Mouse (Mus musculus) heart, postnatal 36 days (tissue): ENCODE measurements around the gene Dhrs9. TPM values are rescaled to one million over a fixed set of nuclear protein-coding genes. Genes with fewer than 3 reads are reported as not detected.
"Not testable (repeated sequence)": the region's sequence is repeated elsewhere in the genome, so short reads cannot be mapped to it uniquely, and the experiment has no call there.

ENCODE experiments used
- DNase-seq, 2 experiments: peaks; one replicate each; pipeline ENCODE4 v3.0.0; 2021 to 2022
- intact Hi-C: fragments of 180-260 bp; cut with DNase I; formaldehyde crosslinking; loops from one replicate; pipeline ENCODE4 v1.15.1; 2025
- total RNA-seq, 2 experiments: library from RNA; stranded (reverse); gene quantifications; 2 replicates each; pipeline ENCODE4 v1.2.3; 2021

Dhrs9 gene
- under 1 TPM; 0.11 to 0.19 TPM for total RNA-seq

- DNase-seq = no peak
- intact Hi-C loops = no loop called here
These were observed at the start of gene Dhrs9 for GRCm38 (mm10) chr2:69380281-69380680. Gene Dhrs9, plus strand, starts transcription at chr2:69380445.

GRCm38 (mm10) chr2:69331523-69331922 lies 48.7 kb upstream of the Dhrs9 start:
- DNase-seq, intact Hi-C loops: not testable (repeated sequence)

GRCm38 (mm10) chr2:69341506-69341905 lies 38.7 kb upstream of the Dhrs9 start:
- intact Hi-C loops = no loop called here
- no peak for DNase-seq

DNA sequence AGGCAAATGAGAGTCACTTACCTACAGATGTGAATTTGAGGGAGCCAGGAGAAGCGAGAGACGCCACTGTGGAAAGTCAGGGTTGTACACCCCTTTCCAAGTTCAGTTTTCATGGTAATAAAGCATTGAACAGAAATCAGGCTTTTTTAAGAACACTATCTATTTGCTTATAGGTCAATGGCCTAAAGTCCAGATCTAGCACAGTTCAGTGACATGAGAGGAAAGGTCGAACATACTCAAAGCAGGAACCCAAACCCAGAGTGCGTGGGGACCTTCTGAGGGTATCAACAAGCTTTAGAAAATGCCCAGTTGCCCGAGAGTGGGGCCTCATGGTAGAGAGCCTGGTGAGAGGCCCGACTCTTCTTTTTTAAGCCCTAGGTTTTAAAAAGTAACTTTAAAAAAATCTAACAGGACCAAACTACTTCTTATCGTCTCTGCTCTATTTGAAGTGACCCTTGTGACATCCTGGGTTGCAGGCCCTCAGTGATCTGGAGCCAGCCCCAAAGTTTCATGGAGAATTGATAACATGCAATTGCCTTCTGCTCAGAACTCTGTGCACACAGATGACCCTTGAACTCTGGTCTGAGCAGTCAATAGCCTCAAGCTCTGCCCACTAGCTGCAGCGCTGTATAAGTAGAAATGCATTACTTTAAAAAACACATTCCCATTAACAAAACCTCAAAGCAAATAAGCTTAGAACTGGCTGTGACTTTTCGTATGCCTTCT lies 37.6 kb upstream of the Dhrs9 start, which contains the start of gene Abcb11:
Gene Abcb11 (minus strand): TSS at position 121 of the 726 bp plus-strand sequence.
- no peak for DNase-seq
- intact Hi-C loops = no loop called here

- DNase-seq, intact Hi-C loops: not testable (repeated sequence)
These were observed 24.8 kb upstream of the Dhrs9 start for GRCm38 (mm10) chr2:69355402-69355801.

GRCm38 (mm10) chr2:69364831-69365230 lies 15.4 kb upstream of the Dhrs9 start:
- intact Hi-C loops = no loop called here

DNA sequence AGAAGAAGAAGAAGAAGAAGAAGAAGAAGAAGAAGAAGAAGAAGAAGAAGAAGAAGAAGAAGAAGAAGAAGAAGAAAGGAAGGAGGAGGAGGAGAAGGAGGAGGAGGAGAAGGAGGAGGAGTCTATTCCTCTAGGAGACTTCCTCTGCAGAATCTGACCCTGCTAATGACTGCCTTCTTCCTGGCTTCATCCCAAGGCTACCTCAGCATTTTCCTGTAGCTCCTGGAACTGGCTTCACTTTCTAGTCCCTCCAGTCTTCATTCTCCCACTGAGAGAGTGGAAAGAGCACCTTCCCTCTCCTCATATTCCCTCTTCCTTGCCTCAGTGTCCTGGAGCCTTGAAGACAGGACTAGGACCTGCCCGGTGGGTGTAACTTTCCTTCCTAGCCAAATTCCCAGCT lies 15.0 kb upstream of the Dhrs9 start:
- no peak for DNase-seq
- intact Hi-C loops = no loop called here

More at GRCm38 (mm10) chr2:69364831-69365230, 15.4 kb upstream of the Dhrs9 start:
- DNase-seq = no peak

DNA sequence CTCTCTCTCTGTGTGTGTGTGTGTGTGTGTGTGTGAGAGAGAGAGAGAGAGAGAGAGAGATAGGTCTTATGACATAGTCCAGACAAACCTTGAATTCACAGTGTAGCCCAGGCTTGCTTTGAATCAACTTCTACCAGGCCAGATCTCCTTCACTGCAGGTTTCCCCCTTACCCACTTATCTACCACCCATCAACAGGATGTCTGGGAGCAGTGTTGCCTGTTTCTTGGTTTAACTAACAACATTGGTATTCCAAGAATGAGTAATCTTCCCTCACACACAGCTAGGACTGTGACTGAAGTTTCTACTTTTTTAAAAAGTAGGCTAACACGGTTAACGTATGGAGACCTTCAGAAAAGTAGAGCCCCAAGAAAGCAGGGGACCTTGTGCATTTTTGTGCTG lies 3.5 kb upstream of the Dhrs9 start:
- no peak for DNase-seq
- intact Hi-C loops = no loop called here

GRCm38 (mm10) chr2:69379801-69380200 lies 444 bp upstream of the Dhrs9 start:
- DNase-seq = no peak
- intact Hi-C loops = no loop called here

DNA sequence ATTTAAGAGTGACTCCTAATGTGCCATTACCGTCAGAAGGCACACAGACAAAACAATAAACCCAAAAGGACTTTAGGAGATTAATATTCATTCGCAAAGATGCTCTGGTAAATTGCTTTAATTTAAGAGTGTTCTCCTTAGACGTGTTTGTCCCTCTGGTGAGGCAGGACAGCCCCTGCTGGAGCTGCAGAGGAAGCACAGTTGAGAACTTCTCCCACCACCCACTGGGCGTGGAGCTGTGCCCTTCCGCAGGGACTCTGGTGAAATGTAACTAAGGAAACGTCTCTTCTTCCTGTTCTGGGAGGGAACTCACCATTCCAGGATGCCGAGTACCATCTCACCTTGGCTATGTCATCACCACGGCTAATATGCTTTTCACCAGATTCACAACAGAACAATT lies 1.5 kb downstream of the Dhrs9 start:
- intact Hi-C loops = no loop called here
- no peak for DNase-seq

DNA sequence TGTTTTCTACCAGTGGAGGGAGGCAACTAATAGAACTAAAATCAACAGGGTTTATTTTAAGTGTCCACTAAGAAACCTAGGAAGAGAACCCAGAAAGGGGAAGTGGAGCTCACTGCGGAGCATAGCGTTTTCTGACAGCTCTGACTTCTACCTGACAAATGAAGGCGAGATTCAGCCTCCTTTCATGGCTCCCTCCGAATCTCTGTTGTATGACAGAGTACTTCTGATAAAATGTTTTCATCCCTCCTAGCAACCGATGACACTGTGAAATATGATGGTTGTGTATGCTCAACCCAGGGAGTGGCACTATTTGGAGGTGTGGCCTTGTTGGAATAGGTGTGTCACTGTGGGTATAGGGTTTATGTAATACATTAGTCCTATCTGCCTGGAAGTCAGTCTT lies 2.6 kb downstream of the Dhrs9 start:
- no peak for DNase-seq
- intact Hi-C loops = no loop called here

DNA sequence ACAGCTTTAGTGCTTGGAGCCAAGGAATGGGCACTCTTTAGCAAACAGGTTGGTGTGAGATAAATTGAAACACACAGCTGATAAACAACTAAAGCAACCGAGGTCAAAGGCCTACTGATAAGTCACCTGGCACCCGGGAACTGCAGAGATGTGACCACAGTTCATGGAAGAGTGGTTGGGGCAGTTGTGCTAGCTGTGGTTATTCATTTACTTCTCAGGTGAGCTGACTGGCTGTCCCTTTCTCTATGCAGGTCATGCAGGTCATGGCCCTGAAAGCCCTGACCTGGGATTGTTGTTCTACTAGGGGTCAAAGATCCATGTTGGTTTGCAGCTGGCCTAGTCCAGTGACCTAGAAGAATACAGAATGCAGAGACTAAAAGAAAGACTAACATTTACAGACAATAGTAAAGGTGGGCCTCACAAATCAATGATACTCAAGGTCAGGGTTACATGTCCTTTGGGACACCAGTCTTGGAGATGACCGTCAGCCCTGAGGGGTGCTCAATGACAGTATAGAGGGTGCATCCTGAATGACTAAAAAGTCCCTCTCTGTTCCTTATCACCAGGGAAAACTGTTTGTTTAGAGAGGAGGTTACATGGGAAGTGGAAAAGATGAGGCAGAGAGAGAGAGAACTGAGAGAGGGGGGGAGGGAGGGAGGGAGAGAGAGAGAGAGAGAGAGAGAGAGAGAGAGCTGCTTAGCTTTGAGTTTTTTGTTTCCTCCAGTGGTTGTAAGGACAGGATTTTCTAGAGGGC lies 6.0 kb downstream of the Dhrs9 start:
- DNase-seq = no peak
- intact Hi-C loops = no loop called here

GRCm38 (mm10) chr2:69393947-69394346 lies 13.7 kb downstream of the Dhrs9 start:
- intact Hi-C loops = no loop called here
- no peak for DNase-seq

GRCm38 (mm10) chr2:69395597-69396248 lies 15.5 kb downstream of the Dhrs9 start:
- intact Hi-C loops = no loop called here
- DNase-seq = no peak

GRCm38 (mm10) chr2:69396760-69397435 lies 16.7 kb downstream of the Dhrs9 start:
- DNase-seq = no peak
- intact Hi-C loops = no loop called here

DNA sequence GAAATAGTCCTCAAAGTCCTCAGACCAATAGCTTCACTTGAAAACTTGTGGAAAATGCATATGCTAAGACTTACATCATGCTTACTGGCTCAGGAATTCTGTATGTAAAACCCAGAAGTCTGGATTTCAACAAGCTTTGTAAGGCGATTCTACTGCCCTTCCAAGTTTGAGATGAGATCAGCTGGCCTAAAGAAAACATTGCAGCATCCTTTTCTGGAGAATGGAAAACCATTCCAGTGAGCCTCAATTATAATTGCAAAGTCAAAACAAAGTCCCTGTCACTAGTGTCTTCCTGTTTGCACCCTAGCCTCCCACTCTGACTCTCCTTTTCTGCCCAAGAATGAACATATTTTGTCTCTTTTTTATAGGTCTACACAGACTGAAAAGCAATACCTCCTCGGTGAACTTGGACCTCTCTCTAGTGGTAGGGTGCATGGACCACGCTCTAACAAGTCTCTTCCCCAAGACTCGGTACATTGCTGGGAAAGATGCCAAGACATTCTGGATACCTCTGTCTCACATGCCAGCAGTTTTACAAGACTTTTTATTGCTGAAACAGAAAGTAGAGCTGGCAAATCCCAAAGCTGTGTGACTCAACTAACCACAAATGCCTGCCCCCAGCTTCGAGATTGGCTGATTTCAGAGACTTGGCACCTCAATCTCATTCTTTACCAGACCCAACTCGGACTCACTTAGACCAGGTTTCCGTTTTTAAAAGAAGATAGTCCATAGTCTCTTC lies 20.8 kb downstream of the Dhrs9 start:
- intact Hi-C loops = no loop called here
- no peak for DNase-seq

DNA sequence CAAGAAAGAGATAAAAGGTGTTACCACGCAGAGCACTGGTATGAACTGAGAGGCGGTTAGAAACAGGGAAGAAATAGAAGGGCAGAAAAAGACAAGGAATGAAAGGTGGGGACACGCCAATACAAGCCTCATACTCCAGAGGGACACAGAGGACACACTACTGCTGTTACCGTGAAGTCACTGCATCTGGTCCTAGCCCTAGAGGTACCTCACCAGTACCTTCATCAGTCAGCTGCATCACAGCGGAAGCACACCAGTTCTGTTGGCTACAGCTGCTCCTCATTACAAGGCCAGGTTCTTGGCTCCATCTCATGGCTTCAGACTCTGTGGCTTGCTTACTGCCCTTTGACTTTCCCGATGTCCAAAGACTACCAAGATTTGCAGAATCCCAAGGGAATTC lies 21.6 kb downstream of the Dhrs9 start:
- no peak for DNase-seq
- intact Hi-C loops = no loop called here

- no peak for DNase-seq
- intact Hi-C loops = no loop called here
These were observed 22.1 kb downstream of the Dhrs9 start for GRCm38 (mm10) chr2:69402309-69402708.

GRCm38 (mm10) chr2:69405692-69406091 lies 25.4 kb downstream of the Dhrs9 start:
- no peak for DNase-seq
- intact Hi-C loops = no loop called here

DNA sequence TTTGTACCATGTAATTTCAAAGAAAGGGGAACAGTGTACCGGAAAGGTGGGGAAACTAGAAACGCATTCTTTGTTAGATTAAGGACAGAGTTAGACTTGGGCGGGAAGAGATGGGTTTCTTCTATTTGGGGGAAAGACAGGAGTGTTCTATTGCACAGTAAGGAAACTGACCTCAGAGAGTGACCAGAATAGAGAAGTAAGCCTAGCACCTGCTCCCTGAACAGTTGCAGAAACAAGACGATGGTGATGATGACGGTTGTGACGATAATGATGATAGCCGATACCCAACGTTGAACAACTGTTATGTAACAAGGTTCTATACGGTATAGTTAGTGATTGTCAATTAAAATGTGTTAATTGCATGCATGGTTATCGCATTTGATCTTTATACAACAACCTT lies 34.3 kb downstream of the Dhrs9 start:
- intact Hi-C loops = no loop called here
- DNase-seq = no peak
